Mouse (Mus musculus) small intestine, adult 2 months (tissue): ENCODE results near the gene Ipcef1.

Experiments used
- CTCF ChIP-seq: fragments of 200-500 bp; IDR thresholded peaks from 2 replicates; pipeline ENCODE4 v1.5.1; 2012; ENCODE audit warnings: low read depth, mild to moderate bottlenecking, control low read depth, inconsistent platforms, low read length, moderate library complexity, mixed read lengths; ENCODE audit not compliant: insufficient replicate concordance, insufficient read length; ENCODE audit errors: extremely low read depth
- POLR2A ChIP-seq: fragments of 200-500 bp; IDR thresholded peaks from 2 replicates; pipeline ENCODE4 v1.6.1; 2012; ENCODE audit warnings: low read depth, mild to moderate bottlenecking, control low read depth, inconsistent platforms, low read length, moderate library complexity

- TF ChIP-seq POLR2A: no peak
- no peak for TF ChIP-seq CTCF
Observed at GRCm38 (mm10) chr10:7033459-7033858, 18.8 kb downstream of the Ipcef1 start.
